Mouse (Mus musculus): ENCODE measurements around the gene Adamtsl5. TPM values are rescaled to one million over a fixed set of nuclear protein-coding genes. Genes with fewer than 3 reads are reported as not detected.

Adamtsl5 gene
- total and polyA plus RNA-seq, 3 experiments: 5.4 to 33.4 (median 16.9) TPM

GRCm38 (mm10) chr10:80368392-80368791, 20.2 kb upstream of the Adamtsl5 start:
- no peak overlapping the region for H3K4me3 ChIP-seq (ENCODE audit: low read depth, low read length)
- peaks cover 33% of the 10 kb centered on the region for H3K4me1 ChIP-seq (ENCODE audit: insufficient read depth, low read depth, low read length)
- TF ChIP-seq TAL1 (conservative IDR thresholded peaks at IDR 0.05; ENCODE audit: low read depth, low read length) (no peak), GATA1 (IDR thresholded peaks at IDR 0.05; ENCODE audit: borderline replicate concordance, low read length) (no peak), POLR2AphosphoS5 (IDR thresholded peaks at IDR 0.05; ENCODE audit: insufficient replicate concordance, low read depth, low read length) (no peak), CTCF (IDR thresholded peaks at IDR 0.05; ENCODE audit: low read depth, low read length) (no peak), GATA2 (IDR thresholded peaks at IDR 0.05; ENCODE audit: borderline replicate concordance, low read depth, low read length) (no peak)
- H3K27me3 ChIP-seq (ENCODE audit: insufficient read depth, low read length): peaks cover 68% of the 10 kb centered on the region
- H3K9me3 ChIP-seq (replicated peaks): peaks cover 7% of the 10 kb centered on the region
- DNase-seq (ENCODE audit: low spot score): no peak
- no peaks in the 10 kb centered on the region for H3K36me3 ChIP-seq (replicated peaks)
- ATAC-seq (ENCODE audit: extremely low read depth, insufficient number of reproducible peaks, low FRiP score, poor library complexity, severe bottlenecking): no peak

DNA sequence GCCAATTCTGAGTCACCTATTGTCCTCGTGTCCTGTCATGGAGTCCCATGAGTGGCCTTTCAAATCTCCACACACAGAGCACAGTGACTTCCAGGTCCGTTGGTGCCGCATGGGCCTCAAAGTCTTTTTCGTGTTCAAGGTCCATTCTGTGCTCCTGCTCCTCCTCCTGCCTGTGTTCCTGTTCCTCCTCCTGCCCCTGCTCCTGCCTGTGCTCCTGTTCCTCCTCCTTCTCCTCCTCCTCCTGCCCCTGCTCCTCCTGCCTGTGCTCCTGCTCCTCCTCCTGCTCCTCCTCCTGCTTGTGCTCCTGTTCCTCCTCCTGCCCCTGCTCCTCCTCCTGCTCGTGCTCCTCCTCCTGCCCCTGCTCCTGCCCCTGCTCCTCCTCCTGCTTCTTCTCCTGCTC, 19.7 kb upstream of the Adamtsl5 start:
- H3K4me3 ChIP-seq (ENCODE audit: low read depth, low read length): no peak overlapping the region
- no peaks in the 10 kb centered on the region for H3K36me3 ChIP-seq (replicated peaks)
- peaks cover 67% of the 10 kb centered on the region for H3K27me3 ChIP-seq (ENCODE audit: insufficient read depth, low read length)
- no peak for DNase-seq (ENCODE audit: low spot score)
- TF ChIP-seq GATA1 (IDR thresholded peaks at IDR 0.05; ENCODE audit: borderline replicate concordance, low read length): no peak
- TF ChIP-seq POLR2AphosphoS5 (IDR thresholded peaks at IDR 0.05; ENCODE audit: insufficient replicate concordance, low read depth, low read length): no peak
- TF ChIP-seq GATA2 (IDR thresholded peaks at IDR 0.05; ENCODE audit: borderline replicate concordance, low read depth, low read length): no peak
- TF ChIP-seq CTCF (IDR thresholded peaks at IDR 0.05; ENCODE audit: low read depth, low read length): no peak
- no peak for TF ChIP-seq TAL1 (conservative IDR thresholded peaks at IDR 0.05; ENCODE audit: low read depth, low read length)
- no peak for ATAC-seq (ENCODE audit: extremely low read depth, insufficient number of reproducible peaks, low FRiP score, poor library complexity, severe bottlenecking)
- H3K4me1 ChIP-seq (ENCODE audit: insufficient read depth, low read depth, low read length): peaks cover 33% of the 10 kb centered on the region
- H3K9me3 ChIP-seq (replicated peaks): peaks cover 7% of the 10 kb centered on the region

GRCm38 (mm10) chr10:80365736-80366135, 17.5 kb upstream of the Adamtsl5 start:
- DNase-seq (ENCODE audit: low spot score): no peak
- Histone ChIP-seq H3K27me3 (ENCODE audit: insufficient read depth, low read length) (peaks cover 73% of the 10 kb centered on the region), H3K36me3 (replicated peaks) (no peaks in the 10 kb centered on the region), H3K4me1 (ENCODE audit: insufficient read depth, low read depth, low read length) (peaks cover 13% of the 10 kb centered on the region), H3K4me3 (ENCODE audit: low read depth, low read length) (no peak overlapping the region), H3K9me3 (replicated peaks) (peaks cover 14% of the 10 kb centered on the region)
- TF ChIP-seq CTCF (IDR thresholded peaks at IDR 0.05; ENCODE audit: low read depth, low read length): no peak
- no peak for TF ChIP-seq TAL1 (conservative IDR thresholded peaks at IDR 0.05; ENCODE audit: low read depth, low read length)
- no peak for TF ChIP-seq POLR2AphosphoS5 (IDR thresholded peaks at IDR 0.05; ENCODE audit: insufficient replicate concordance, low read depth, low read length)
- TF ChIP-seq GATA2 (IDR thresholded peaks at IDR 0.05; ENCODE audit: borderline replicate concordance, low read depth, low read length): no peak
- no peak for TF ChIP-seq GATA1 (IDR thresholded peaks at IDR 0.05; ENCODE audit: borderline replicate concordance, low read length)
- no peak for ATAC-seq (ENCODE audit: extremely low read depth, insufficient number of reproducible peaks, low FRiP score, poor library complexity, severe bottlenecking)

- DNase-seq (ENCODE audit: low spot score): no peak
Observed at GRCm38 (mm10) chr10:80363734-80364133, 15.5 kb upstream of the Adamtsl5 start.

GRCm38 (mm10) chr10:80357994-80358639, 9.9 kb upstream of the Adamtsl5 start:
- DNase-seq (ENCODE audit: low spot score): no peak
- H3K4me3 ChIP-seq (ENCODE audit: low read depth, low read length): peak overlapping the region; percentile 10; the same call in 1 of the 2 replicates
- no peak for TF ChIP-seq GATA1 (IDR thresholded peaks at IDR 0.05; ENCODE audit: borderline replicate concordance, low read length)
- no peak for TF ChIP-seq TAL1 (conservative IDR thresholded peaks at IDR 0.05; ENCODE audit: low read depth, low read length)
- no peak for TF ChIP-seq CTCF (IDR thresholded peaks at IDR 0.05; ENCODE audit: low read depth, low read length)
- no peak for TF ChIP-seq POLR2AphosphoS5 (IDR thresholded peaks at IDR 0.05; ENCODE audit: insufficient replicate concordance, low read depth, low read length)
- TF ChIP-seq GATA2 (IDR thresholded peaks at IDR 0.05; ENCODE audit: borderline replicate concordance, low read depth, low read length): no peak
- peaks cover 8% of the 10 kb centered on the region for H3K9me3 ChIP-seq (replicated peaks)
- H3K27me3 ChIP-seq (ENCODE audit: insufficient read depth, low read length): peaks cover 88% of the 10 kb centered on the region
- ATAC-seq (ENCODE audit: extremely low read depth, insufficient number of reproducible peaks, low FRiP score, poor library complexity, severe bottlenecking): no peak
- H3K4me1 ChIP-seq (ENCODE audit: insufficient read depth, low read depth, low read length): peaks cover 8% of the 10 kb centered on the region
- no peaks in the 10 kb centered on the region for H3K36me3 ChIP-seq (replicated peaks)

More at GRCm38 (mm10) chr10:80363734-80364133, 15.5 kb upstream of the Adamtsl5 start:
- Histone ChIP-seq H3K27me3 (ENCODE audit: insufficient read depth, low read length) (peaks cover 79% of the 10 kb centered on the region), H3K36me3 (replicated peaks) (no peaks in the 10 kb centered on the region), H3K9me3 (replicated peaks) (peaks cover 14% of the 10 kb centered on the region), H3K4me1 (ENCODE audit: insufficient read depth, low read depth, low read length) (peaks cover 6% of the 10 kb centered on the region), H3K4me3 (ENCODE audit: low read depth, low read length) (no peak overlapping the region)
- no peak for ATAC-seq (ENCODE audit: extremely low read depth, insufficient number of reproducible peaks, low FRiP score, poor library complexity, severe bottlenecking)
- TF ChIP-seq GATA2 (IDR thresholded peaks at IDR 0.05; ENCODE audit: borderline replicate concordance, low read depth, low read length) (no peak), POLR2AphosphoS5 (IDR thresholded peaks at IDR 0.05; ENCODE audit: insufficient replicate concordance, low read depth, low read length) (no peak), TAL1 (conservative IDR thresholded peaks at IDR 0.05; ENCODE audit: low read depth, low read length) (no peak), GATA1 (IDR thresholded peaks at IDR 0.05; ENCODE audit: borderline replicate concordance, low read length) (no peak), CTCF (IDR thresholded peaks at IDR 0.05; ENCODE audit: low read depth, low read length) (no peak)

GRCm38 (mm10) chr10:80357336-80357735, 9.1 kb upstream of the Adamtsl5 start:
- DNase-seq (ENCODE audit: low spot score): no peak
- Histone ChIP-seq H3K4me3 (ENCODE audit: low read depth, low read length) (no peak overlapping the region), H3K27me3 (ENCODE audit: insufficient read depth, low read length) (peaks cover 88% of the 10 kb centered on the region), H3K4me1 (ENCODE audit: insufficient read depth, low read depth, low read length) (peaks cover 16% of the 10 kb centered on the region), H3K36me3 (replicated peaks) (no peaks in the 10 kb centered on the region), H3K9me3 (replicated peaks) (peaks cover 2% of the 10 kb centered on the region; the same call in 1 of the 2 replicates)
- TF ChIP-seq TAL1 (conservative IDR thresholded peaks at IDR 0.05; ENCODE audit: low read depth, low read length): no peak
- TF ChIP-seq CTCF (IDR thresholded peaks at IDR 0.05; ENCODE audit: low read depth, low read length): no peak
- no peak for TF ChIP-seq GATA2 (IDR thresholded peaks at IDR 0.05; ENCODE audit: borderline replicate concordance, low read depth, low read length)
- no peak for TF ChIP-seq GATA1 (IDR thresholded peaks at IDR 0.05; ENCODE audit: borderline replicate concordance, low read length)
- TF ChIP-seq POLR2AphosphoS5 (IDR thresholded peaks at IDR 0.05; ENCODE audit: insufficient replicate concordance, low read depth, low read length): no peak
- ATAC-seq (ENCODE audit: extremely low read depth, insufficient number of reproducible peaks, low FRiP score, poor library complexity, severe bottlenecking): no peak
